Comparison of ENCODE assay signal across 12 mouse cellular contexts in the genomic region with DNA sequence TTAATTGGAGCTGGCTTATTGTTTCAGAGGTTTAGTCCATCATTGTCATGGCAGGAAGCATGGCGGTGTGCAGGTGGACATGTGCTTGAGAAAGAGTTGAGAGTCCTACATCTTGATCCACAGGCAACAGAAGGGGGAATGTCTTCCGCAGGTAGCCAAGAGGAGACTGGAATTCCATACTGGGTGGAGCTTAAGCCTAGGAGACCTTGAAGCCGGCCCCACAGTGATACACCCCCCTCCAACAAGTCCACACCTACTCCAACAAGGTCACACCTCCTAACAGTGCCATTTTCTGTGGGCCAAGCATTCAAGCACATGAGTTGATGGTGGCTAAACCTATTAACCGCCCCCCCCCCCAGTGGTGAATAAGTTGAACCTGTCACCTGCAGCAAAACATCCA.
"Had no signal": no experiment of that assay in that cellular context is flagged by ENCODE, and none has a peak within 500 bp of the region (broad histone marks: within the 10 kb centered on the region; RNA-seq: fewer than 3 reads in every experiment).

No protein-coding gene starts in this region.

- DNase-seq: retina, postnatal 1 day; right cerebral cortex, adult 18-20 months; right cerebral cortex, postnatal 14 days; right cerebral cortex, postnatal 25 days; right cerebral cortex, postnatal 4 days; spleen, adult 18-20 months; thymus, adult 18-20 months; thymus, adult 2 months; thymus, postnatal 14 days; thymus, postnatal 25 days; thymus, postnatal 36 days; thymus, postnatal 4 days had no signal
